Mouse (Mus musculus): Measurements from ENCODE around the gene Rps26.

GRCm38 (mm10) chr10:128591436-128591835, 35.1 kb downstream of the Rps26 start:
- TF ChIP-seq EP300 (optimal IDR thresholded peaks at IDR 0.05) (no peak), CTCF (IDR thresholded peaks at IDR 0.05; ENCODE audit: low read depth) (no peak)
